Mouse (Mus musculus) neural tube, embryonic 12.5 days (tissue): ENCODE data around the gene Fjx1. TPM values are rescaled to one million over a fixed set of nuclear protein-coding genes. Genes with fewer than 3 reads are reported as not detected.
A peak's percentile ranks its signal among the peaks of the same experiment; 100 is the strongest.

Experiments
- ATAC-seq: fragments of 200-750 bp; cut with Nextera tagmentation; 2 replicates; pipeline ENCODE4 v1.8.0; 2017; ENCODE audit warnings: low read depth, mild to moderate bottlenecking, moderate TSS enrichment, moderate library complexity; ENCODE audit not compliant: low FRiP score
- H3K27ac ChIP-seq: fragments of 300-500 bp; sonication (generic); 2 replicates; pipeline ENCODE4 v1.5.1; 2016
- H3K27me3 ChIP-seq: fragments of 300-500 bp; sonication (generic); replicated peaks from 2 replicates; pipeline ENCODE4 v1.6.1; 2016; ENCODE audit warnings: mild to moderate bottlenecking
- H3K36me3 ChIP-seq: fragments of 300-500 bp; sonication (generic); 2 replicates; pipeline ENCODE4 v1.6.1; 2016; ENCODE audit warnings: mild to moderate bottlenecking
- H3K4me1 ChIP-seq: fragments of 300-500 bp; sonication (generic); 2 replicates; pipeline ENCODE4 v1.6.1; 2016
- H3K4me2 ChIP-seq: fragments of 300-500 bp; sonication (generic); replicated peaks from 2 replicates; pipeline ENCODE4 v1.6.1; 2016; ENCODE audit warnings: mild to moderate bottlenecking
- H3K4me3 ChIP-seq: fragments of 300-500 bp; sonication (generic); 2 replicates; pipeline ENCODE4 v1.5.1; 2016
- H3K9ac ChIP-seq: fragments of 300-500 bp; sonication (generic); 2 replicates; pipeline ENCODE4 v1.6.1; 2016; ENCODE audit warnings: mild to moderate bottlenecking
- H3K9me3 ChIP-seq: fragments of 300-500 bp; sonication (generic); 2 replicates; pipeline ENCODE4 v1.6.1; 2016; ENCODE audit warnings: mild to moderate bottlenecking
- WGBS: fragments of 180-500 bp; shearing (Covaris S2); methylation state at CpG from one replicate; pipeline ENCODE4 v1.1.7; 2016; 5-methylcytosine and 5-hydroxymethylcytosine counted together
- polyA plus RNA-seq: library from polyadenylated mRNA; unstranded; fragments of >200 nt; fragmentation: Nextera tagmentation; extraction: Ambion mirVana; gene quantifications from 2 replicates; pipeline ENCODE4 v1.2.1, GENCODE M21; 2016

Fjx1 gene
- polyA plus RNA-seq, 1 experiment from 2014 or later = 52.4 TPM

GRCm38 (mm10) chr2:102450248-102450760 is 2.0 kb downstream of the Fjx1 start:
- Histone ChIP-seq H3K27me3 (no peaks in the 10 kb centered on the region), H3K27ac (peak overlapping the region; percentile 91), H3K9me3 (no peaks in the 10 kb centered on the region), H3K4me3 (peak overlapping the region; percentile 88), H3K9ac (peak overlapping the region; percentile 97), H3K36me3 (0 out of 2 replicates have a peak, but pooled peaks cover 3% of the 10 kb centered on the region), H3K4me2 (peak overlapping the region; percentile 92), H3K4me1 (peaks cover 14% of the 10 kb centered on the region)
- under 1% methylated on average over 43 of the region's 43 CpGs for WGBS
- ATAC-seq = peak; percentile 11

- H3K27ac ChIP-seq = peak overlapping the region; percentile 91
- H3K36me3 ChIP-seq = 0 out of 2 replicates have a peak, but pooled peaks cover 3% of the 10 kb centered on the region
- peak; percentile 38 for ATAC-seq
- no peaks in the 10 kb centered on the region for H3K9me3 ChIP-seq
- H3K4me3 ChIP-seq = peak overlapping the region; percentile 88
- peak overlapping the region; percentile 97 for H3K9ac ChIP-seq
- peak overlapping the region; percentile 92 for H3K4me2 ChIP-seq
- no peaks in the 10 kb centered on the region for H3K27me3 ChIP-seq
- peaks cover 14% of the 10 kb centered on the region for H3K4me1 ChIP-seq
- WGBS = under 1% methylated on average over 17 of the region's 17 CpGs
Measured at GRCm38 (mm10) chr2:102449630-102450247, 2.6 kb downstream of the Fjx1 start.

GRCm38 (mm10) chr2:102449056-102449455 is 3.2 kb downstream of the Fjx1 start:
- Histone ChIP-seq H3K27me3 (no peaks in the 10 kb centered on the region), H3K9ac (peak overlapping the region; percentile 46; the same call in 1 of the 2 replicates), H3K27ac (no peak overlapping the region), H3K9me3 (no peaks in the 10 kb centered on the region), H3K4me2 (peak overlapping the region; percentile 92), H3K4me1 (peaks cover 14% of the 10 kb centered on the region), H3K36me3 (0 out of 2 replicates have a peak, but pooled peaks cover 3% of the 10 kb centered on the region), H3K4me3 (peak overlapping the region; percentile 10)
- 21% methylated on average over 1 of the region's 1 CpGs for WGBS
- no peak for ATAC-seq

GRCm38 (mm10) chr2:102447831-102448230 is 4.5 kb downstream of the Fjx1 start:
- no peak overlapping the region for H3K27ac ChIP-seq
- no peak for ATAC-seq
- H3K9ac ChIP-seq = no peak overlapping the region
- peak overlapping the region; percentile 92 for H3K4me2 ChIP-seq
- H3K9me3 ChIP-seq = no peaks in the 10 kb centered on the region
- 84% methylated on average over 7 of the region's 7 CpGs for WGBS
- no peak overlapping the region for H3K4me3 ChIP-seq
- H3K27me3 ChIP-seq = no peaks in the 10 kb centered on the region
- H3K4me1 ChIP-seq = peaks cover 14% of the 10 kb centered on the region
- H3K36me3 ChIP-seq = 0 out of 2 replicates have a peak, but pooled peaks cover 3% of the 10 kb centered on the region

GRCm38 (mm10) chr2:102446851-102447250 is 5.4 kb downstream of the Fjx1 start:
- Histone ChIP-seq H3K27ac (no peak overlapping the region), H3K4me3 (no peak overlapping the region), H3K36me3 (0 out of 2 replicates have a peak, but pooled peaks cover 3% of the 10 kb centered on the region), H3K4me2 (no peak overlapping the region), H3K27me3 (no peaks in the 10 kb centered on the region), H3K9me3 (no peaks in the 10 kb centered on the region), H3K4me1 (peaks cover 9% of the 10 kb centered on the region), H3K9ac (no peak overlapping the region)
- 81% methylated on average over 4 of the region's 4 CpGs for WGBS
- no peak for ATAC-seq

GRCm38 (mm10) chr2:102437357-102438030 is 14.8 kb downstream of the Fjx1 start:
- H3K4me3 ChIP-seq = no peak overlapping the region
- H3K9ac ChIP-seq = no peak overlapping the region
- no peaks in the 10 kb centered on the region for H3K36me3 ChIP-seq
- no peak for ATAC-seq
- WGBS = 32% methylated on average over 8 of the region's 8 CpGs
- no peaks in the 10 kb centered on the region for H3K27me3 ChIP-seq
- H3K9me3 ChIP-seq = no peaks in the 10 kb centered on the region
- H3K4me2 ChIP-seq = no peak overlapping the region
- H3K4me1 ChIP-seq = no peaks in the 10 kb centered on the region
- H3K27ac ChIP-seq = no peak overlapping the region

GRCm38 (mm10) chr2:102433879-102434278 is 18.4 kb downstream of the Fjx1 start:
- Histone ChIP-seq H3K4me2 (no peak overlapping the region), H3K9ac (no peak overlapping the region), H3K4me1 (no peaks in the 10 kb centered on the region), H3K4me3 (no peak overlapping the region), H3K27ac (no peak overlapping the region), H3K36me3 (no peaks in the 10 kb centered on the region), H3K27me3 (no peaks in the 10 kb centered on the region), H3K9me3 (no peaks in the 10 kb centered on the region)
- ATAC-seq = no peak
- WGBS = 93% methylated on average over 1 of the region's 1 CpGs

GRCm38 (mm10) chr2:102431084-102431483 is 21.2 kb downstream of the Fjx1 start:
- 52% methylated on average over 4 of the region's 4 CpGs for WGBS
- Histone ChIP-seq H3K9me3 (no peaks in the 10 kb centered on the region), H3K4me1 (no peaks in the 10 kb centered on the region), H3K36me3 (no peaks in the 10 kb centered on the region), H3K27me3 (no peaks in the 10 kb centered on the region), H3K4me2 (no peak overlapping the region), H3K9ac (no peak overlapping the region), H3K27ac (no peak overlapping the region), H3K4me3 (no peak overlapping the region)
- no peak for ATAC-seq

GRCm38 (mm10) chr2:102427974-102428373 is 24.3 kb downstream of the Fjx1 start:
- no peak overlapping the region for H3K9ac ChIP-seq
- H3K4me1 ChIP-seq = no peaks in the 10 kb centered on the region
- H3K4me3 ChIP-seq = no peak overlapping the region
- no peaks in the 10 kb centered on the region for H3K36me3 ChIP-seq
- H3K27me3 ChIP-seq = no peaks in the 10 kb centered on the region
- H3K27ac ChIP-seq = no peak overlapping the region
- no peak overlapping the region for H3K4me2 ChIP-seq
- no peaks in the 10 kb centered on the region for H3K9me3 ChIP-seq
- ATAC-seq = no peak

- ATAC-seq = no peak
- no peak overlapping the region for H3K9ac ChIP-seq
- 54% methylated on average over 3 of the region's 3 CpGs for WGBS
Measured at GRCm38 (mm10) chr2:102426434-102426833, 25.9 kb downstream of the Fjx1 start.

GRCm38 (mm10) chr2:102416149-102416743 is 36.1 kb downstream of the Fjx1 start:
- no peak for ATAC-seq
- 91% methylated on average over 14 of the region's 14 CpGs for WGBS

More at GRCm38 (mm10) chr2:102426434-102426833, 25.9 kb downstream of the Fjx1 start:
- H3K4me3 ChIP-seq = no peak overlapping the region
- no peaks in the 10 kb centered on the region for H3K36me3 ChIP-seq
- H3K27ac ChIP-seq = no peak overlapping the region
- H3K27me3 ChIP-seq = no peaks in the 10 kb centered on the region
- H3K9me3 ChIP-seq = no peaks in the 10 kb centered on the region
- no peak overlapping the region for H3K4me2 ChIP-seq
- H3K4me1 ChIP-seq = no peaks in the 10 kb centered on the region

GRCm38 (mm10) chr2:102412738-102413137 is 39.6 kb downstream of the Fjx1 start:
- no peak for ATAC-seq
- no peak overlapping the region for H3K9ac ChIP-seq

More at GRCm38 (mm10) chr2:102416149-102416743, 36.1 kb downstream of the Fjx1 start:
- no peak overlapping the region for H3K27ac ChIP-seq
- no peak overlapping the region for H3K4me3 ChIP-seq
- no peaks in the 10 kb centered on the region for H3K9me3 ChIP-seq
- H3K4me1 ChIP-seq = no peaks in the 10 kb centered on the region
- H3K4me2 ChIP-seq = no peak overlapping the region
- no peaks in the 10 kb centered on the region for H3K27me3 ChIP-seq
- H3K9ac ChIP-seq = no peak overlapping the region
- no peaks in the 10 kb centered on the region for H3K36me3 ChIP-seq

More at GRCm38 (mm10) chr2:102412738-102413137, 39.6 kb downstream of the Fjx1 start:
- H3K27ac ChIP-seq = no peak overlapping the region
- no peaks in the 10 kb centered on the region for H3K4me1 ChIP-seq
- H3K27me3 ChIP-seq = no peaks in the 10 kb centered on the region
- H3K4me3 ChIP-seq = no peak overlapping the region
- 96% methylated on average over 2 of the region's 2 CpGs for WGBS
- no peak overlapping the region for H3K4me2 ChIP-seq
- H3K36me3 ChIP-seq = no peaks in the 10 kb centered on the region
- no peaks in the 10 kb centered on the region for H3K9me3 ChIP-seq
